Mouse (Mus musculus) embryonic facial prominence, embryonic 15.5 days (tissue): ENCODE measurements around the gene 1700030K09Rik. TPM values are rescaled to one million over a fixed set of nuclear protein-coding genes. Genes with fewer than 3 reads are reported as not detected.

Source experiments
- microRNA-seq: library from miRNA; unstranded; fragments of <30 nt; microRNA quantifications from one replicate; pipeline ENCODE4, GENCODE M21; 2016; ENCODE audit warnings: borderline number of aligned reads
- polyA plus RNA-seq: library from polyadenylated mRNA; unstranded; fragments of >200 nt; fragmentation: Nextera tagmentation; extraction: Ambion mirVana; gene quantifications from 2 replicates; pipeline ENCODE4 v1.2.1, GENCODE M21; 2015

The 1700030K09Rik gene
- polyA plus RNA-seq, 1 experiment from 2014 or later: 15.7 TPM

Small RNAs within 50 kb of the gene (microRNA-seq; reads per million reads assigned to microRNA genes)
- gene Mir7068: 1.0 reads per million

Other genes starting within 250 kb of the 1700030K09Rik start
- gene Cib3, start 231.0 kb upstream of the 1700030K09Rik start, polyA plus RNA-seq: 0.31 TPM in 1 of 2 replicates, not detected in the other
- not detected in 2 replicates for gene Gm11034, start 230.2 kb upstream of the 1700030K09Rik start, polyA plus RNA-seq
- gene Fam32a, start 224.2 kb upstream of the 1700030K09Rik start, polyA plus RNA-seq: 71.0 and 72.1 TPM in 2 replicates
- 109 and 112 TPM in 2 replicates for gene Ap1m1, start 203.9 kb upstream of the 1700030K09Rik start, polyA plus RNA-seq
- gene Gm10282, start 138.6 kb upstream of the 1700030K09Rik start, polyA plus RNA-seq: 22.9 and 33.3 TPM in 2 replicates
- gene Klf2, start 124.8 kb upstream of the 1700030K09Rik start, polyA plus RNA-seq: 12.1 and 15.4 TPM in 2 replicates
- gene Eps15l1, start 22.4 kb upstream of the 1700030K09Rik start, polyA plus RNA-seq: 54.2 and 56.6 TPM in 2 replicates
- 1.0 and 1.2 TPM in 2 replicates for gene Calr3, start within 50 bp of the 1700030K09Rik start, polyA plus RNA-seq
- gene Cherp, start 31.3 kb downstream of the 1700030K09Rik start, polyA plus RNA-seq: 56.3 and 68.6 TPM in 2 replicates
- 21.3 and 24.8 TPM in 2 replicates for gene Slc35e1, start 48.7 kb downstream of the 1700030K09Rik start, polyA plus RNA-seq
- gene Med26, start 104.4 kb downstream of the 1700030K09Rik start, polyA plus RNA-seq: 18.4 and 20.4 TPM in 2 replicates
- 116 and 121 TPM in 2 replicates for gene Smim7, start 127.2 kb downstream of the 1700030K09Rik start, polyA plus RNA-seq
- gene Tmem38a, start 128.2 kb downstream of the 1700030K09Rik start, polyA plus RNA-seq: 35.2 and 37.2 TPM in 2 replicates
- gene Nwd1, start 202.8 kb downstream of the 1700030K09Rik start, polyA plus RNA-seq: 0.27 and 0.28 TPM in 2 replicates